Mouse (Mus musculus) MN1 (cell line): ENCODE results near the gene Atp8a2.

Experiments used
- DNase-seq: peaks from one replicate; pipeline ENCODE4 v3.0.0-alpha.2; 2016; ENCODE audit warnings: low spot score

Gene Atp8a2

DNA sequence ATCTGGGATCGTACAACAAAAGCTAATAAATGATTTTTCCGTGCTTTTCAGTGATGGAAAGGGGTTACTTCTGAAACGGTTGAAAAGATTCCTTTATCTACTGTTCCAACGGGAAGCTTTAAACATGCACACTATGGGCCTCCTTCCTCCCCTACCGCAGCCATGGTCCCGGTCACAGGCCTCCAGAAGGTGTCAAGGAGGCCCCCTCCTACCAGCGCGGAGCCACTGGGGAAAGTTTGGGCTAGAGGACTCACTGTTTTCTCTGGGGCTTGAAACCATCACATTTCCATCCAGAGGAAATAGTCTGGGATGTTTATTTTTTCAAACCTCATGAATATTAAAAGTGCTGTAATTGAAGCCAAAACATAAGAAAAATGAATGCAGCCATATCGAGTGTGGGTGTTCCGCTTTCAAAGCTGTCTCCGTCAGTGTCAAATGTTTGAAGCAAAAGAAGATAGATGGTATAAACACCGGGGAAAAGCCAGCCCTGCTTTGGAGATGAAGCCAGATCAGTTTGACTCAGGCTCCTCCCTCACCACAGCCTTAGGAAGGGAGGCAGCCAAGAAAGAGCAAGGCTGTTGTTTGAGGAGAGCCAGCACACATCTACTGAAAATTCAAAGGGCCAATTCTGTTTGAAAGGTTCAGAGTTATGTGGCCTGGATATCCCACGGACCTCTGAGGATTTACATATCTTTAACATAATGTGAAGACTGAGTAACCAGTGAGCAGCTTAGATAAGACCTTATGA is 481.1 kb downstream of the Atp8a2 start:
- DNase-seq = no peak

GRCm38 (mm10) chr14:59709505-59710335 is 487.3 kb downstream of the Atp8a2 start:
- no peak for DNase-seq

DNA sequence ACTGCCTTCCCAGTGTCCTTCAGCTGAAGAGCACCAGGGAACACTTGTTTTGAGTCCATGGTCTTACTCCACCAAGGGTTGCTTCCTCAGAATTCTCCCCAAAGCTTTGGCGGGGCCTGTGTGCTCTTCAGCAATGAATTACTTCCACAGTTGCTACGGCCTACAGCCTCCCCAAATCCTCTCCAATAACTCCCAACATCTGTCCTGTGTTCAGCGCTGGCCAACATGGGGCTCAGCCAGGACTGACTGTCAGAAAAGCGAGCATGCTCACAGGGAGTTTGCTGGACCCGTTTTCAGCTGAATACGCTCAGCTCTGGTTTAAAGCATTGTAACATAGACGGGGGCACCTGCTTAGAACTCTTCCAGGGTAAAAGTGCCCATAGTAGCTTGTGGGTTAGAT is 489.0 kb downstream of the Atp8a2 start:
- no peak for DNase-seq

DNA sequence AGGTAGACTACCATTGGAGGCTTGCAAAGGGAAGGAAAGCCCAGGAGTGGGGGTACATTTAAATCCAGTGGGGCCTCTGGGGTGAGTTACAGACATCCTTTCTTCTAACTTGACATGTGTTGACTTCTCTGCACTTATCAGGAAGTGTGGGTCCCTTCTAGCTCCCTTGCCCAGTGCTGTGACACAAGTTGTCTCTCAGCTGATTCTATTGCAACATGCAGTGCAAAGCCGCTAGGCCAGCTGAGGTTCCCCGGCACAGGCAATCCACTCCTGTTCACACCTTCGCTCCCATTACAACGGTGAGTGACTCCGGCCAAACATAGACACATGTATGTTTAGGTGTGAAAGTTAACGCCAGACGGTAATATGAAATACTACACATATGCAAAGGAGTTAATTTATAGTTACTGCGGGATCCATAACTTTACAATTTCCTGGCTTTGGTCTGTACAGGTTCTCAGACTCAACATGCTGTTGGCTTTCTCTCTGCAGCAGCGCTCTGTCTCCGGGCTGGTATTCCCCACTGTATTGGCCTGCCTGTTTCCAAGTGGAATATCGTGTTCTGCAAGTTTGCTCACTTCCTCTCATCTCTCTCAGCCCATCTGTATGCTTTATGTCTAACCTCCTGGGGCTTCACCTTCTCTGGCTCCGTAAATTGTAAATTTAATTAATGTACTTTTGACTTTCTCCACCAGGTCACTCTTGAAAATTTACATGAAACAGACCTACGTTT is 491.5 kb downstream of the Atp8a2 start:
- DNase-seq = no peak

DNA sequence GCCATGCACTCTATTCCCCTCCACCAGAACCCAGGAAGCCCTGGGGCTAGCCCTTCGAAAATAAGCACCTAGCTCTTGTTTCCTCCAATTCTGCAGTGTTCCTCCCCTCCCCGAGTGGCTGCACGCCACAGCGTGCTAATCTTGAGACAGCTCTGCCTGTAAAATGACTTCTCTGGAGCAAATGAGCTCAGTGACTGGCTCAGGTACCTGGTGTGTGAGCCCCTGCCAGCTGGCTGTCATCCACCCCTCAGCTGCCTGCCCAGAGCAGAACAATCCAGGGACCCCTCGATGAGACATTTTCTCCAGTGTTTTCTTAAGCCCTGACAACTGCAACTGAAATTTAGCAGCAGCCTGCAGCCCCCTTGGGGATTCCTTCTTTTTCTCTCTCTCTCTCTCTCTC is 495.5 kb downstream of the Atp8a2 start:
- no peak for DNase-seq

- no peak for DNase-seq
Observed at GRCm38 (mm10) chr14:59695160-59695559, 501.8 kb downstream of the Atp8a2 start.

- DNase-seq = no peak
Observed at GRCm38 (mm10) chr14:59692164-59692563, 504.8 kb downstream of the Atp8a2 start.

GRCm38 (mm10) chr14:59691402-59691801 is 505.6 kb downstream of the Atp8a2 start:
- no peak for DNase-seq

DNA sequence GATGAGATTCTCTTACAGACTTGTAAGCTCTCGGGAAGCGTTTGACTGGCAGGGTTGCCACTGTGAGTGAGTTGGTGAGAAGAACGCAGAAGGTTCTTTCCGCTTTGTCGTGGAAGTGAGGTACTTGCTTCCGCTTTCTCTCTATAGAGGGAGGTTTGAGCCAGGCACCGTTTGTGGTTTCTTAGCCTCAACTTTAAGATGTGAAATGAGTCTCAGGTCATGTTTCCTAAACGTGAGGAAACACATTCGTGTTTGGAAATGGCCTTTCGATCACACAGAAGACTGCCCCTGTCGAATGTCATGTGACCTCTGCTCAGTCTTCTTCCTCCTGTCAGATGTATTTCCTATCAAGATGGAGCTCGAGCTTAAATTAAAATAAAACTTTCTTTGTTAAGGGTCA is 506.0 kb downstream of the Atp8a2 start:
- no peak for DNase-seq

DNA sequence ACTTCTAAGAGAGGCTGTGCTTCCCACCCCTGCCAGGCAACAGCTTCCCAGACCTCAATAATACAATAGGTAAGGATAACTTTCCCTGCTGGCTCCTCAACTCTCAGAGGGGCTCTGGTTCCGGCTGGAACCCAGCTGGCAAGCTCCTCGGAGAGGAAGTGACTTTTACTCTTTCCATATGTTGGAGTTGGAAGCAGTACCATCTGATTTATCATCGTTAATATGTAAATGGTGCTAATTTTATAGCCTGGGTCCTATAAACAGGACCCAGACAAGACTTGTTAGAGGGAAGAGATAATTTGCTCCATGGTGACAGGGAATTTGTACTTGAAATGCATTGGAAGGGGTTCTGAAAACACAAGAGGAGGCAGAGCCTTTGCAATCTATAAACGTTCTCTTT is 507.4 kb downstream of the Atp8a2 start:
- DNase-seq = no peak

DNA sequence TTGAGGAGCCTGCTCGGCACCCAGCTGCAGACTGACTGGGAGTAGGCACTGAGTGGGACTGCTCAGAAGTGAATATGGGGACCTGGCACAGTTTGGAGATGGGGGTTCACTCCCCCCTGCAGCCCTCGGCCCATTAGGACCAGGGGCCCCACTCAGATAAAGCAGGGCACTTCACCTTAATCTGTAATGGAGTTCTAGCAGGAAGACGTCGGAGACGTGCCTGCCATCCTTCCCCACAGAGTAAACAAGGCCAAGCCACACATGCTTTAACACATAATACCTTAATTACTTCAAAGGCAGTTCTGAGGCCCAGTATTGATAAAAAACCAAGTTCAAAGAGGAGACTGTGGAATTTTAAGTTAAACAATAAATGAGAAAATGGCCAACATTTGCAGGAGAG is 510.8 kb downstream of the Atp8a2 start:
- no peak for DNase-seq

GRCm38 (mm10) chr14:59685343-59685742 is 511.6 kb downstream of the Atp8a2 start:
- DNase-seq = no peak

- no peak for DNase-seq
Observed at GRCm38 (mm10) chr14:59681906-59682305, 515.1 kb downstream of the Atp8a2 start.

- DNase-seq = no peak
Observed at GRCm38 (mm10) chr14:59677598-59678003, 519.4 kb downstream of the Atp8a2 start.

- no peak for DNase-seq
Observed at GRCm38 (mm10) chr14:59675330-59675729, 521.6 kb downstream of the Atp8a2 start.

DNA sequence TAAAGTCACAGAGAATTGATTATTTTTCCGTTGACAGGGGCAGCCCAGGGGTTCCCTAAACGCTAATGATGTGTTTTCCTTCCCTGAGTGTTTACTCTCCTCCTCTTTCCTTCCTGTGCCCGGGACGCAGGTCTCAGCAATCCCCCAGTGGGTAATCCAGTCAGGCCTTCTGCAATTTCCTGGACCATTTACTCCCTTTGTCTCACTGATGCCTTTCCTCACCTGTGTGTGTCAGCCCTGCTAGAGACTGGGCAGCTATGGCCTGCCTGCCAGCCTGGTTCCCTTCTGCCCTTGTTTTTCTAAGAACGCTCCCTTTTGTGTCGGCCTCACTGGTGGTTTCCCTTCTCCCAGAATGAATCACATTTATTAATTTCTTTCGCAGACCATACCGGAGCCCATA is 522.4 kb downstream of the Atp8a2 start:
- no peak for DNase-seq

GRCm38 (mm10) chr14:59672893-59673515 is 524.0 kb downstream of the Atp8a2 start:
- no peak for DNase-seq

GRCm38 (mm10) chr14:59657098-59657497 is 539.9 kb downstream of the Atp8a2 start:
- no peak for DNase-seq

- DNase-seq = no peak
Observed at GRCm38 (mm10) chr14:59656591-59656990, 540.4 kb downstream of the Atp8a2 start.

- DNase-seq = no peak
Observed at GRCm38 (mm10) chr14:59649337-59649736, 547.6 kb downstream of the Atp8a2 start.

DNA sequence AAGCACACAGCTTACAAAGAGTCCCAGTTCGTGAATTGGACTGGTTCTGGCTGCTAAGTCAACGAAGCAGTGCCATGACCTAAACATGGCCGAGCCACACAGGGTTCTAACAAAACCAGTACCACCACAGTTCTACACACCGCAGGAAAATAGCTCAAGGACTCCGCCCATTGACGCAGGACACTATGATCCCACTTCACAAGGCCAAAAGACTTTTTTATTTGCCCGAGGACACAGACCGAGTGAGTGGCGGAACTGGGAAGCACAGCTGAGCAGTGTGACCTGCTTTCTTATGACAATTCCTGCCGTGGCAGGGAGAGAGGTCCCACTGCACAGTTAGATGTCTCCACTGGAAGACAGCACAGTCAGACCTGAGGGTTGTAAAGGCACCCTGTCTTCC is 548.4 kb downstream of the Atp8a2 start:
- no peak for DNase-seq
